Mouse (Mus musculus): ENCODE results near the gene Pde6h.
"Not testable (repeated sequence)": the region's sequence is repeated elsewhere in the genome, so short reads cannot be mapped to it uniquely, and the experiment has no call there.

Pde6h gene

GRCm38 (mm10) chr6:136941051-136942021 lies 17.7 kb downstream of the Pde6h start, which contains the start of gene Arhgdib:
TSS of gene Arhgdib (minus strand) at chr6:136941899.
- DNase-seq (ENCODE audit: low spot score): no peak

GRCm38 (mm10) chr6:136942280-136942679 lies 18.6 kb downstream of the Pde6h start:
- no peak for DNase-seq (ENCODE audit: low spot score)

GRCm38 (mm10) chr6:136943392-136943791 lies 19.8 kb downstream of the Pde6h start:
- no peak for DNase-seq (ENCODE audit: low spot score)

DNA sequence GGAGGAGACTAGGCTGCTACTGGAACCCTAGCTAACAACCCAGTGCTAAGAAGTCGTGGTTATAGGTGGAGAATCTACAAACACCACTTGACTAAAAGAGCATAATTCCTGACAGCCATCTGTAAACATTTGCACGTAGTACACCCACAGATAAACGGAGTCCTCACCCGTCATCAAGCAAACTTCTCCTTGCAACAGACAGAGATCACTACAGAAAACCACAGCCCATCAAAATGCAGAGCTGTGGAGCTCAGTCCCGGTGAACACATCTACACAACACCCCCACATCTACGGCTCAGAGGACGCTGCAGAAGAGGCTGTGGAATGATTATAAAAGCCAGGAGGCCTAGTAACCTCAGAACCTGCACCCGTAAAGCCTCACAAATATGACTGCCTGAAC lies 20.9 kb downstream of the Pde6h start:
- no peak for DNase-seq (ENCODE audit: low spot score)

DNA sequence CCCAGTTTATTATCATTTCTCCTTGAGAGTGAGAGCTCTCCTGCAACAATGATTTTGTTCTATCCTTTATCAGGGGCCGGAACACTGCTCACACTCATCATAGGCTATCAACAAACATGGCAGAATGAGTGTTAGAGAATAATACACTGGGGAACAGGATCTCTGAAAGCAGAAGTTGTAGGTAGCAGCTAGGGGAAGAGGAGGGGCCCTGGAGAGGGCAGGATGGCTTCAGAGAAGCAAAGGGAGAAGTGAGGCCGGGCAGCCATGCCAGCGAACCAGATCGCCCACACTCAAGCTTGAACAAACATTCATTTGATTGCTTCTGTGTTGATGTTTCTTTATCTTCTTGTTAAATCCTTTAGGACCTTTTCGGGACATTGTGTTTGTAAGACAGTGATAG lies 22.6 kb downstream of the Pde6h start:
- DNase-seq (ENCODE audit: low spot score): no peak

DNA sequence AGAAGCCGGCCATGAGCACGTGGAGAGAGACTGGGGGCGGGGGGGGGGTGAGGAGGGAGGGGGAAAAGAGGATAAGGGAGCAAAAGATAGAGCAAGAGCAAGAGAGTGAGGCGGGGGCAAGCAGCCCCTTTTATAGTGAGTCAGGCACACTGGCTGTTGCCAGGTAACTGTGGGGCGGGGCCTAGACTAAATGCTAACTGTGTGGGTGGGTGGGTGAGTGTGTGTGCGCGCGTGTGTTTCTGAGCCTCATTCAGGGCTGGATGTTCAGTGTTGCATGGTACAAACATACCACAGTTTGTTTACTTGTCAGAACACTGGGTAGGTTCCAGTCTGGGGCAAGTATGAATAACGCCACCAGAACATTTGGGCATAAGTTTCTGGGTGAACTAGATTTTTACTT lies 23.3 kb downstream of the Pde6h start:
- DNase-seq (ENCODE audit: low spot score): no peak

DNA sequence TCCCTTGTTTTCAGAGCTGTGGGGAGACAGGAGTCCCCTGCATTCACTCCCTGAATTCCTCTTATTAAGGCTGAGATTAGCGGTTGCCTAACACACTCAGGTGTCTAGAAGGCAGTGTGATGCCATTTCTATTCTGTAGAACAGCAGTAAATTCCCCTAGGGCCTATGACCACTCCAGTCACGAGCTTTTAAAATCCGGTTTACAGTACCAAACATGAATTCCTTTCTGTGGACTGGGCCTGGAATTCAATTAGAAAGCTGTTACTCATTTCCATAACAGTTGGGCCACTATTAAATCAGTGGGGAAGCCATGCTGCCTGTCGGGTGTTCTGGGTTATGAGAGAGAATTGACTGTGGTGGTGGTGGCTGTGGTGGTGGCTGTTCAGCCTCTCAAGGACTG lies 24.1 kb downstream of the Pde6h start:
- DNase-seq (ENCODE audit: low spot score): no peak

GRCm38 (mm10) chr6:136950171-136950570 lies 26.5 kb downstream of the Pde6h start:
- DNase-seq (ENCODE audit: low spot score): no peak

GRCm38 (mm10) chr6:136952930-136953329 lies 29.3 kb downstream of the Pde6h start:
- no peak for DNase-seq (ENCODE audit: low spot score)

- no peak for DNase-seq (ENCODE audit: low spot score)
These were observed 30.6 kb downstream of the Pde6h start for GRCm38 (mm10) chr6:136954192-136954591.

GRCm38 (mm10) chr6:136954715-136955114 lies 31.1 kb downstream of the Pde6h start:
- no peak for DNase-seq (ENCODE audit: low spot score)

DNA sequence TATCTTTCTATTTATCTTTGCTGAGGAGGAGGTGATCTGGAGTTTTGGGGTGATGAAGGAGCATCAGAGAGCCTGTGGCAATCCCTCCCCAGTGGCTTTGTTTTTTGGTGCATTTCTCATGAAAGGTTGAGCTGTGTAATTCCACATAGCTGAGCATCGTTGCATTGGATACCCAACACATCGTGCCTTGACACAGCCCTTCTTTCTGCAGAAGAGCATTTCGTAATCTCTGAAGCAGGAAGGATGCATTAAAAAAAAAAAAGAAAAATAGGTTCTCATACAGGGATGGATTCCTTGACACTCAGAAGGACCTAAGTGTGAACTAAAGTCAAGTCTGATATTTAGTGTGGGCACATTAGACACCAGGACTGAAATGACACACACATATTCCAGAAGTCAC lies 31.6 kb downstream of the Pde6h start:
- no peak for DNase-seq (ENCODE audit: low spot score)

- no peak for DNase-seq (ENCODE audit: low spot score)
These were observed 33.4 kb downstream of the Pde6h start for GRCm38 (mm10) chr6:136957062-136957461.

GRCm38 (mm10) chr6:136959131-136959530 lies 35.5 kb downstream of the Pde6h start:
- no peak for DNase-seq (ENCODE audit: low spot score)

DNA sequence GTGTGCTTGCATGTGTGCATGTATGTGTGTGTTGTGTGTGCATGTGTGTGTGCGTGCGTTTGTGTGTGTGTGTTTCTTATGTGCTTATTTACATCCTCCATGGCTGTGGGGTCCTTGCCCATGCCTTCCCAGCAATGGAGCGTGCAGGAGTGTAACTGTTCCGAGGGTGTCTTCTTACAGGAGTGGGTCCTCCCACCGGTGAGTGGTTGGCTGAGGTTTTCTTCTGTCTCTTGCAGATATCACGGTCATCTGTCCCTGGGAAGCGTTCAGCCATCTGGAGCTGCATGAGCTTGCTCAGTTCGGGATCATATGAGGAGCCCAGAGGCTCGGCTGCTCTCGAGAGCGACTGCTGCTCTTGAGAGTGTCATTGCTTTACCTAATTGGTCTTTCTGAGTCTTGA lies 39.3 kb downstream of the Pde6h start:
- DNase-seq (ENCODE audit: low spot score): no peak

DNA sequence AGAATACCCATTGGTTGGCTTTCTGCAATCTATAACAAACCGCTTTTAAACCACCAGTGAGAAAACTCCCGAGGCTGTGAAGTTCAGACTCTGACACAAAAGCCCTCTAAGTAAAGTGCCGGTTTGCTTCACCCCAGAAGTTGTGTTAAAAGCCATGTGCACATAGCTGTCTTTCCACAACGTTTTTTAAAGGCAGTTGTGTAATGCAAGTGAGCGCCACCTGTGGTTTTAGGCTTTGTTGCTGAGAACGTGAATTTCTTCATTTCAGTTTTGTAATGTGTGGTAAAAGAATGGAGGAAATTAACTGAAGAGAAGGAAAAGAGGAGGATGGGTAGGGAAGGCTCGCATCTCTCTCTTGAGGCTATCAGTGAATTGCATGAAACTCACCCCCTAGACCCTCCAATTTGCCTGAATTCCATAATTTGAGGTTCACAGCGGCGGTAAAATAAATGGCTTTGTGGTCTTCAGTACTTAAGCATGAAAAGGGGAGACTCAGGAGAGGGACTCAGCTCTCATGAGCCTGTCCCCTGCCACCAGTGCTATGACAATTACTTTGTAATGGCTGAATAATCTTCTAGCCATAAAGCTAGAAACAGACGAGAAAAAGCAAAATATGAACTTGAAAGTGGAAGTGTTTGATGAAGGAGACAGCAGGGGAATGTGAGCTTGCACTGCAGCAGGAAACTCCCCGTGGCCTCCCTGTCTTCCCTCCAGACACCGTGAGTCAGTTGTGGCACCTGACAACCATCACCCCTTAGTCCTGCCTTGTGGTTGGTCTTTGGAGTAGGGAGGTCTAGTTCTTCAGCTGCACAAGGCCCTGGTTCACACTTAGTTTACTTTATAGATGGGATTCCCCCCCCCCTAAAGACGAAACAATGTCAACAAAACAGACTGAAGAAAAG lies 41.2 kb downstream of the Pde6h start:
- no peak for DNase-seq (ENCODE audit: low spot score)

DNA sequence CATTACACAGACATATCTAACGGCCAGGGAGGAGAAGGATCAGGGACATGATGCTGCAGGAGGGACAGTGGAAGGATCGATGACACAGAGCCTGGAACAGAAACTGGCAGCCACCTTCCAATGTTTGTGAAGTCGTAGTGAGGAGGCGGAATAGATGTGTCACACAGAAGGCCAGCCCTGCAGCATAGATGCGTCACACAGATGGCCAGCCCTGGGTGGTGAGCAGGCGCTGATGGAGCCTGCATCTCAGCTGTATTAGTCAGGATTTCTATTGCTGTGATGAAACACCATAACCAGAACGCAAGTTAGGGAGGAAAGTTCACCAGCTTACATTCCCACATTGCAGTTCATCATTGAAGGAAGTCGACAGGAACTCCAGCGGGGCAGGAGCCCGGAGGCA lies 42.3 kb downstream of the Pde6h start:
- no peak for DNase-seq (ENCODE audit: low spot score)

DNA sequence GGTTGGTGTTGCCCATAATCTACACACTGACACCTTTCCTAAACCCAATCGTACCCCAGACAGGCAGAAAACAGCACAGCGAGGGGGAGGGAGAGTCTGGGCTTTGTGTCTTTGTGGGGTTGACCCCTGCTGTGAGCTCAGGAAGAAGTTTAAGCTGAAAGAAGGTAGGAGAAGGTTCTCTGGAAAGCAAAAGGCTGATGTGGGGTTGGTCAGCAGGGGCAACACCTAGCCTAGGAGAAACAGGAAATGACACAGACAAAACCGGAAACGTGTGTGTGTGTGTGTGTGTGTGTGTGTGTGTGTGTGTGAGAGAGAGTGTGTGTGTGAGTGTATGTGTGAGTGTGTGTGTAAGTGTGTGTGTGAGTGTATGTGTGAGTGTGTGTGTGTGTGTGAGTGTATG lies 43.8 kb downstream of the Pde6h start:
- no peak for DNase-seq (ENCODE audit: low spot score)

DNA sequence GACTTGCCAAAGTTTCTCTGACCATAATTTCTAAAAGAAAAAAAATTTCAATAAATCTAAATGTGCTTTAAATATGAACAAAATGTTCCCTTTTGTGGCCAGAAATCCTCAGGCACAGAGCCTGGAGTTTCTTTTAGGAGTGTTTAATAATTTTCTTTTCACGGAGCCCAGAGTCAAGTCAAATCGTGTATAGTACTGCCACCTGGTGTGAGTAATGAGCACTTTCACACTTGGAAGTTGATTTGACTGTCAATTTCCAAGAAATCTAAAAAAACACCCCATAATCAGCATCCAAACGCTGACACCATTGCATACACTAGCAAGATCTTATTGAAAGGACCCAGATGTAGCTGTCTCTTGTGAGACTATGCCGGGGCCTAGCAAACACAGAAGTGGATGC lies 45.2 kb downstream of the Pde6h start:
- not testable (repeated sequence) for DNase-seq (ENCODE audit: low spot score)

DNA sequence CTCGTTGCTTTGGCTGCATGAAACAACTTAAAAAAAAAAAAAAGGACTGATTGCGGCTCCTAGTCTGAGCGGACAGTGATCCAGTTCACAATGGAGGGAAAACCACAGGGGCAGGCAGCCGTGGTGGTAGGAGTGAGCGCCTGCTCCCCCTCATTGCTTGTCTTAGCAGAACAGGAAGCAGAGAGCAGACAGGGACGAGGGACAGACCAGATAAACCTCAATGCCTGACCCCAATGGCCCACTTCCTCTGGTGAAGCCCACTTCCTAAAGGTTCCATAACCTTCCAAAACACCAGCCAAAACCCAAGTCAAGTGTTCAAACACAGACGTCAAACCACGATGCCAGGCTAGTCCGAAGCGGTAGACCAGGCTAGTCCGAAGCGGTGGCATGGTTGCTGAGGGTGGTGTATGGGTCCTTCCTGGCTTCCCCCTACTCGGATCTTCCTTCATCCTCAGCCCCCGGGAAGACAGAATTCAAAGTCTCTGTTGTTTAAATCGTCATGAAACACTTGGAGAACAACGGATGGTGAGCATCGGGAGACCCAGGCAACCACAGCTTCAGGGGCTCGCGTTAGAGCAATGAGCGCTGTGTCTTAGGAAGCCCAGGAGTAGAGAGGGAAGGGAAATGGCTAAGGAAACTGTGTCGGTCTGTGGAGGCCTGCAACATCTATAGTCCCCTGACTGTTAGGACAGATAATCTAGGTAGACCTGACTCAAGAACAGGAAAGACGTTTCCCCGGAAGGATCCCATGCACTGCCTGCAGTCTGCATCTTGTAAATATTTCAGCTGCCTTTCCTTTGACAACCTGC lies 55.8 kb downstream of the Pde6h start:
- DNase-seq (ENCODE audit: low spot score): no peak

- no peak for DNase-seq (ENCODE audit: low spot score)
These were observed 56.7 kb downstream of the Pde6h start for GRCm38 (mm10) chr6:136980331-136980746.

GRCm38 (mm10) chr6:136982581-136982980 lies 58.9 kb downstream of the Pde6h start:
- no peak for DNase-seq (ENCODE audit: low spot score)
